Mouse (Mus musculus) MEL (cell line): ENCODE data around the gene Itgb2l.
"Not testable (repeated sequence)": the region's sequence is repeated elsewhere in the genome, so short reads cannot be mapped to it uniquely, and the experiment has no call there.

Experiments used
- CTCF ChIP-seq, 3 experiments: IDR thresholded peaks in 2 of 3; conservative IDR thresholded peaks in 1 of 3; 2 replicates each; pipeline ENCODE4 v1.5.1; 2011 to 2012; ENCODE audit warnings: low read length in 3 of 3, low read depth in 2 of 3, mild to moderate bottlenecking in 2 of 3, improper control_type of control experiment in 1 of 3, inconsistent platforms in 1 of 3, mixed read lengths in 1 of 3, moderate library complexity in 1 of 3; ENCODE audit not compliant: control insufficient read depth in 1 of 3, insufficient read depth in 1 of 3, poor library complexity in 1 of 3, severe bottlenecking in 1 of 3
- GATA1 ChIP-seq: IDR thresholded peaks from 2 replicates; pipeline ENCODE4 v1.6.1; 2011; ENCODE audit warnings: low read depth, low read length, improper control_type of control experiment
- HCFC1 ChIP-seq: IDR thresholded peaks from 2 replicates; pipeline ENCODE4 v1.6.1; 2012; ENCODE audit warnings: low read depth, mild to moderate bottlenecking, inconsistent platforms, low read length, improper control_type of control experiment, moderate library complexity
- KAT2A ChIP-seq: conservative IDR thresholded peaks from 2 replicates; pipeline ENCODE4 v1.6.1; 2012; ENCODE audit warnings: low read depth, low read length, improper control_type of control experiment, inconsistent platforms
- MXI1 ChIP-seq: IDR thresholded peaks from 2 replicates; pipeline ENCODE4 v1.6.1; 2011; ENCODE audit warnings: mild to moderate bottlenecking, low read depth, low read length, improper control_type of control experiment
- POLR2AphosphoS5 ChIP-seq: IDR thresholded peaks from 2 replicates; pipeline ENCODE4 v1.6.1; 2012; ENCODE audit warnings: low read depth, borderline replicate concordance, mild to moderate bottlenecking, inconsistent platforms, low read length, moderate library complexity, mixed read lengths
- ZKSCAN1 ChIP-seq: IDR thresholded peaks from 2 replicates; pipeline ENCODE4 v1.6.1; 2012; ENCODE audit warnings: low read depth, mild to moderate bottlenecking, inconsistent platforms, low read length, improper control_type of control experiment, moderate library complexity

- TF ChIP-seq MXI1; CTCF (IDR thresholded peaks at IDR 0.05 in 2 of 3, conservative IDR thresholded peaks at IDR 0.05 in 1 of 3; ENCODE audit: control insufficient read depth in 1 of 3, insufficient read depth in 1 of 3, low read depth in 2 of 3, low read length in 3 of 3, poor library complexity in 1 of 3, severe bottlenecking in 1 of 3); GATA1; ZKSCAN1; HCFC1; POLR2AphosphoS5; KAT2A: not testable (repeated sequence)
These were observed 7.5 kb upstream of the Itgb2l start for GRCm38 (mm10) chr16:96450871-96451270.
